Comparison of ENCODE assay signal across 13 mouse cellular contexts in genomic region chr4:136568629-136569028, GRCm38 (mm10). TPM values are rescaled to one million over a fixed set of nuclear protein-coding genes. Genes with fewer than 3 reads are reported as not detected.
DNase-seq lines count a peak whose midpoint lies in the region; TF ChIP-seq lines count a peak whose summit lies in the region.
"Had no signal": no experiment of that assay in that cellular context is flagged by ENCODE, and none has a peak within 500 bp of the region (broad histone marks: within the 10 kb centered on the region; RNA-seq: fewer than 3 reads in every experiment).

No protein-coding gene starts in this region.

- no peaks in the 10 kb centered on the region for H3K9me3 ChIP-seq in midbrain, embryonic 10.5 days (replicated peaks)

- H3K36me3 ChIP-seq in midbrain, embryonic 10.5 days: peaks cover 99% of the 10 kb centered on the region

- H3K27me3 ChIP-seq in midbrain, embryonic 10.5 days (ENCODE audit: low read depth, poor library complexity, severe bottlenecking): no peaks in the 10 kb centered on the region

- DNase-seq in layer of hippocampus, adult 2 months (ENCODE audit: low spot score in 2 of 2): no peak
- no peak for DNase-seq in layer of hippocampus, postnatal 10 days (ENCODE audit: low spot score in 2 of 2)
- DNase-seq in thymus, postnatal 0 days (ENCODE audit: low spot score): peak; percentile 14
- DNase-seq in thymus, postnatal 25 days: no peak
- DNase-seq in adrenal gland, postnatal 10 days: peak; percentile 64
- DNase-seq in thymus, postnatal 4 days: peak; percentile 63
- no peak for DNase-seq in spleen, postnatal 14 days (ENCODE audit: low spot score in 2 of 2)
- DNase-seq in midbrain, embryonic 10.5 days (ENCODE audit: low spot score): no peak
- DNase-seq: left cerebral cortex, postnatal 4 days; right cerebral cortex, postnatal 14 days had no signal

- WGBS in midbrain, embryonic 10.5 days: 89% methylated on average over 3 of the region's 3 CpGs

- no peaks in the 10 kb centered on the region for H3K4me1 ChIP-seq in midbrain, embryonic 10.5 days

- TF ChIP-seq CTCF in layer of hippocampus, adult 2 months (conservative IDR thresholded peaks at IDR 0.05): peak; percentile 64

- no peak overlapping the region for H3K4me3 ChIP-seq in layer of hippocampus, adult 2 months
- H3K4me3 ChIP-seq in midbrain, embryonic 10.5 days: no peak overlapping the region
- H3K4me3 ChIP-seq: myocyte had no signal

- H3K27ac ChIP-seq in layer of hippocampus, adult 2 months: no peak overlapping the region
- no peak overlapping the region for H3K27ac ChIP-seq in midbrain, embryonic 10.5 days (replicated peaks)

RNA-seq across cellular contexts. Expression of gene Kdm1a, which starts 33.9 kb away (rescaled TPM):
- total RNA-seq in layer of hippocampus, adult 2 months (2021): 10 to 100 TPM; 89.0 to 91.6 TPM
- total RNA-seq in layer of hippocampus, postnatal 10 days (2021): 100 to 1,000 TPM; 129 to 136 TPM
- 29.0 and 38.1 TPM in 2 replicates for polyA plus RNA-seq in thymus, postnatal 0 days (2015; fragmentation: Nextera tagmentation; extraction: Ambion mirVana)
- 10 to 100 TPM; 40.7 to 52.3 TPM for total RNA-seq in adrenal gland, postnatal 10 days (2021)
- 51.4 and 55.2 TPM in 2 replicates for polyA plus RNA-seq in midbrain, embryonic 10.5 days (2016; fragmentation: Nextera tagmentation; extraction: Ambion mirVana)

RNA-seq across cellular contexts. Expression of gene Tex46, which starts 41.6 kb away (rescaled TPM):
- not detected for total RNA-seq in layer of hippocampus, adult 2 months (2021)
- not detected for total RNA-seq in layer of hippocampus, postnatal 10 days (2021)
- not detected in 2 replicates for polyA plus RNA-seq in thymus, postnatal 0 days (2015; fragmentation: Nextera tagmentation; extraction: Ambion mirVana)
- total RNA-seq in adrenal gland, postnatal 10 days (2021): not detected
- polyA plus RNA-seq in midbrain, embryonic 10.5 days (2016; fragmentation: Nextera tagmentation; extraction: Ambion mirVana): not detected in 2 replicates
- total RNA-seq: hematopoietic stem cell, adult 5-6 weeks; left cerebral cortex, postnatal 4 days had no signal
- polyA plus RNA-seq: forebrain, embryonic 11.5 days; myocyte had no signal

RNA-seq across cellular contexts. Expression of gene Lactbl1, which starts 53.8 kb away (rescaled TPM):
- total RNA-seq in layer of hippocampus, adult 2 months (2021): under 1 TPM; 0.15 to 0.20 TPM
- total RNA-seq in layer of hippocampus, postnatal 10 days (2021): under 1 TPM in 1 of 2 experiments, not detected in 1; 0.11 TPM
- polyA plus RNA-seq in thymus, postnatal 0 days (2015; fragmentation: Nextera tagmentation; extraction: Ambion mirVana): 0.05 and 0.12 TPM in 2 replicates
- not detected for total RNA-seq in adrenal gland, postnatal 10 days (2021)
- 0.06 TPM in 1 of 2 replicates, not detected in the other for polyA plus RNA-seq in midbrain, embryonic 10.5 days (2016; fragmentation: Nextera tagmentation; extraction: Ambion mirVana)
- polyA plus RNA-seq: forebrain, embryonic 11.5 days; myocyte had no signal

Comparison
In these comparisons a context has a peak if more than half of its experiments do, and no peak if none do; other contexts are left out.
1. DNase-seq: peak in thymus, postnatal 0 days (single experiment), adrenal gland, postnatal 10 days (single experiment) and thymus, postnatal 4 days (single experiment); none in layer of hippocampus, adult 2 months (0 of 2), layer of hippocampus, postnatal 10 days (0 of 2), thymus, postnatal 25 days (single experiment), spleen, postnatal 14 days (0 of 2) and midbrain, embryonic 10.5 days (single experiment).